Mouse (Mus musculus) CH12.LX (cell line): ENCODE data around the gene Ifit1bl1. TPM values are rescaled to one million over a fixed set of nuclear protein-coding genes. Genes with fewer than 3 reads are reported as not detected.
"Not testable (repeated sequence)": the region's sequence is repeated elsewhere in the genome, so short reads cannot be mapped to it uniquely, and the experiment has no call there.

Experiments used
- DNase-seq: peaks from one replicate; pipeline ENCODE4 v3.0.0-alpha.2; 2013; ENCODE audit errors: extremely low read depth
- H3K27ac ChIP-seq: 2 replicates; pipeline ENCODE4 v1.5.1; 2012; ENCODE audit warnings: low read depth, mild to moderate bottlenecking, control low read depth, moderate library complexity; ENCODE audit not compliant: insufficient read depth
- H3K27me3 ChIP-seq: replicated peaks from 2 replicates; pipeline ENCODE3; 2012; ENCODE audit warnings: inconsistent platforms
- H3K36me3 ChIP-seq, 2 experiments: replicated peaks in 1 of 2; 2 replicates each; pipeline versions ENCODE3 to v1.6.1; 2012; ENCODE audit warnings: inconsistent platforms in 1 of 2, low read length in 1 of 2, mild to moderate bottlenecking in 1 of 2, mixed read lengths in 1 of 2, moderate library complexity in 1 of 2; ENCODE audit not compliant: control insufficient read depth in 1 of 2, insufficient read depth in 1 of 2
- H3K4me1 ChIP-seq, 2 experiments: 2 replicates each; pipeline ENCODE4 v1.6.1; 2012; ENCODE audit warnings: inconsistent platforms in 1 of 2, moderate library complexity in 1 of 2; ENCODE audit not compliant: insufficient read depth in 2 of 2, control insufficient read depth in 1 of 2
- H3K4me2 ChIP-seq: 2 replicates; pipeline ENCODE4 v1.6.1; 2012; ENCODE audit warnings: low read depth, mild to moderate bottlenecking, control low read depth; ENCODE audit not compliant: poor library complexity, insufficient read depth, severe bottlenecking
- H3K4me3 ChIP-seq, 3 experiments: fragments of 150-350 bp in 1 of 3; sonication (generic) in 1 of 3; replicated peaks in 1 of 3; 2 replicates each; pipeline versions ENCODE3 to v1.5.1; 2011 to 2012; ENCODE audit warnings: low read depth in 2 of 3, low read length in 2 of 3, mild to moderate bottlenecking in 2 of 3, moderate library complexity in 2 of 3, control low read depth in 1 of 3, improper control_type of control experiment in 1 of 3, inconsistent platforms in 1 of 3, mixed read lengths in 1 of 3; ENCODE audit not compliant: poor library complexity in 1 of 3
- H3K79me2 ChIP-seq: replicated peaks from 2 replicates; pipeline ENCODE4 v1.6.1; 2012; ENCODE audit warnings: mild to moderate bottlenecking, moderate library complexity; ENCODE audit not compliant: control insufficient read depth, poor library complexity, insufficient read depth, severe bottlenecking; ENCODE audit errors: extremely low read depth
- H3K9ac ChIP-seq: 2 replicates; pipeline ENCODE4 v1.6.1; 2012; ENCODE audit warnings: low read depth, mild to moderate bottlenecking, control low read depth, moderate library complexity; ENCODE audit not compliant: insufficient read depth
- H3K9me3 ChIP-seq: replicated peaks from 2 replicates; pipeline ENCODE3; 2012; ENCODE audit warnings: low read length, inconsistent platforms, mixed read lengths
- BHLHE40 ChIP-seq: IDR thresholded peaks from 2 replicates; pipeline ENCODE4 v1.6.1; 2011; ENCODE audit warnings: mild to moderate bottlenecking, low read depth, low read length, improper control_type of control experiment
- CHD2 ChIP-seq: IDR thresholded peaks from 2 replicates; pipeline ENCODE4 v1.6.1; 2011; ENCODE audit warnings: low read length, improper control_type of control experiment
- CTCF ChIP-seq, 2 experiments: IDR thresholded peaks in 1 of 2; conservative IDR thresholded peaks in 1 of 2; 2 replicates each; pipeline ENCODE4 v1.5.1; 2011 to 2012; ENCODE audit warnings: low read depth in 2 of 2, low read length in 2 of 2, improper control_type of control experiment in 1 of 2, inconsistent platforms in 1 of 2, mild to moderate bottlenecking in 1 of 2, moderate library complexity in 1 of 2
- E2F4 ChIP-seq: IDR thresholded peaks from 2 replicates; pipeline ENCODE4 v1.6.1; 2011; ENCODE audit warnings: low read depth, low read length, improper control_type of control experiment; ENCODE audit not compliant: insufficient replicate concordance
- ELF1 ChIP-seq: IDR thresholded peaks from 2 replicates; pipeline ENCODE4 v1.6.1; 2014; ENCODE audit warnings: low read depth, mild to moderate bottlenecking, inconsistent platforms, low read length, improper control_type of control experiment
- EP300 ChIP-seq: IDR thresholded peaks from 2 replicates; pipeline ENCODE4 v1.6.1; 2011; ENCODE audit warnings: low read length, improper control_type of control experiment
- ETS1 ChIP-seq: conservative IDR thresholded peaks from 2 replicates; pipeline ENCODE4 v1.6.1; 2012; ENCODE audit warnings: low read depth, mild to moderate bottlenecking, inconsistent platforms, low read length, improper control_type of control experiment, moderate library complexity
- HCFC1 ChIP-seq: IDR thresholded peaks from 2 replicates; pipeline ENCODE4 v1.6.1; 2012; ENCODE audit warnings: low read depth, mild to moderate bottlenecking, inconsistent platforms, low read length, improper control_type of control experiment
- IRF4 ChIP-seq: IDR thresholded peaks from 2 replicates; pipeline ENCODE4 v1.6.1; 2014; ENCODE audit warnings: low read depth, mild to moderate bottlenecking, inconsistent platforms, low read length, improper control_type of control experiment
- JUND ChIP-seq: conservative IDR thresholded peaks from 2 replicates; pipeline ENCODE4 v1.6.1; 2011; ENCODE audit warnings: low read depth, low read length, improper control_type of control experiment
- MAFK ChIP-seq: IDR thresholded peaks from 2 replicates; pipeline ENCODE4 v1.6.1; 2011; ENCODE audit warnings: low read length, improper control_type of control experiment; ENCODE audit not compliant: insufficient replicate concordance
- MAZ ChIP-seq: IDR thresholded peaks from 2 replicates; pipeline ENCODE4 v1.6.1; 2012; ENCODE audit warnings: low read depth, mild to moderate bottlenecking, inconsistent platforms, low read length, improper control_type of control experiment, moderate library complexity
- MEF2A ChIP-seq: IDR thresholded peaks from 2 replicates; pipeline ENCODE4 v1.6.1; 2014; ENCODE audit warnings: low read depth, mild to moderate bottlenecking, inconsistent platforms, low read length, improper control_type of control experiment, borderline replicate concordance
- MXI1 ChIP-seq: IDR thresholded peaks from 2 replicates; pipeline ENCODE4 v1.6.1; 2011; ENCODE audit warnings: mild to moderate bottlenecking, low read depth, low read length, improper control_type of control experiment
- MYC ChIP-seq: IDR thresholded peaks from 2 replicates; pipeline ENCODE4 v1.6.1; 2011; ENCODE audit warnings: low read depth, mild to moderate bottlenecking, improper control_type of control experiment, low read length
- NELFE ChIP-seq: IDR thresholded peaks from 2 replicates; pipeline ENCODE4 v1.6.1; 2011; ENCODE audit warnings: low read depth, low read length, improper control_type of control experiment
- POLR2A ChIP-seq: IDR thresholded peaks from 2 replicates; pipeline ENCODE4 v1.6.1; 2011; ENCODE audit warnings: low read depth, mild to moderate bottlenecking, improper control_type of control experiment, low read length
- POLR2AphosphoS2 ChIP-seq: IDR thresholded peaks from 2 replicates; pipeline ENCODE4 v1.6.1; 2011; ENCODE audit warnings: low read depth, low read length, improper control_type of control experiment
- RAD21 ChIP-seq: IDR thresholded peaks from 2 replicates; pipeline ENCODE4 v1.6.1; 2011; ENCODE audit warnings: low read depth, mild to moderate bottlenecking, low read length, improper control_type of control experiment, moderate library complexity
- SMC3 ChIP-seq: IDR thresholded peaks from 2 replicates; pipeline ENCODE4 v1.6.1; 2011; ENCODE audit warnings: low read depth, low read length, improper control_type of control experiment
- TBP ChIP-seq: conservative IDR thresholded peaks from 2 replicates; pipeline ENCODE4 v1.6.1; 2011; ENCODE audit warnings: low read depth, low read length, improper control_type of control experiment
- TCF12 ChIP-seq: IDR thresholded peaks from 2 replicates; pipeline ENCODE4 v1.6.1; 2014; ENCODE audit warnings: low read depth, mild to moderate bottlenecking, inconsistent platforms, low read length, improper control_type of control experiment
- USF1 ChIP-seq: IDR thresholded peaks from 2 replicates; pipeline ENCODE4 v1.6.1; 2014; ENCODE audit warnings: low read depth, mild to moderate bottlenecking, inconsistent platforms, low read length, improper control_type of control experiment
- USF2 ChIP-seq: conservative IDR thresholded peaks from 2 replicates; pipeline ENCODE4 v1.6.1; 2011; ENCODE audit warnings: low read depth, low read length, improper control_type of control experiment
- ZC3H11A ChIP-seq: IDR thresholded peaks from 2 replicates; pipeline ENCODE4 v1.6.1; 2012; ENCODE audit warnings: low read depth, mild to moderate bottlenecking, inconsistent platforms, low read length, improper control_type of control experiment
- ZKSCAN1 ChIP-seq: IDR thresholded peaks from 2 replicates; pipeline ENCODE4 v1.6.1; 2012; ENCODE audit warnings: low read depth, inconsistent platforms, low read length, improper control_type of control experiment, borderline replicate concordance
- ZMIZ1 ChIP-seq: IDR thresholded peaks from 2 replicates; pipeline ENCODE4 v1.6.1; 2012; ENCODE audit warnings: low read depth, mild to moderate bottlenecking, inconsistent platforms, low read length, improper control_type of control experiment
- ZNF384 ChIP-seq: IDR thresholded peaks from 2 replicates; pipeline ENCODE4 v1.6.1; 2012; ENCODE audit warnings: low read depth, low read length, improper control_type of control experiment, inconsistent platforms
- dilution Hi-C: fragments of 300-500 bp; cut with MboI; formaldehyde crosslinking; loops from 2 replicates; pipeline ENCODE4 v1.14.3; 2020; ENCODE audit warnings: low sequenced_read_pairs; ENCODE audit not compliant: extremely low pct_unique_long_range_greater_than_20kb, extremely low pct_ligation_motif_present
- in situ Hi-C: fragments of 300-500 bp; cut with MboI; formaldehyde crosslinking; loops from 3 replicates; pipeline ENCODE4 v1.14.3; 2019; ENCODE audit warnings: low sequenced_read_pairs, low pct_ligation_motif_present, low pct_unique_long_range_greater_than_20kb, mixed read lengths
- polyA plus RNA-seq: library from polyadenylated mRNA; unstranded; fragments of >175 nt; gene quantifications from 2 replicates; pipeline ENCODE4 v1.2.1, GENCODE M21; 2012; ENCODE audit warnings: low read depth; ENCODE audit not compliant: insufficient read length
- total RNA-seq, 2 experiments: library from RNA; depleted of rRNA; stranded (reverse); fragments of 300-350 nt in 1 of 2; fragments of >200 nt in 1 of 2; gene quantifications; 2 replicates each; pipeline ENCODE4 v1.2.3; 2012 to 2014

The Ifit1bl1 gene
- total RNA-seq (2012; rRNA removed), result not detected in 2 replicates
- total RNA-seq (2014; rRNA removed), result 0.09 TPM in 1 of 2 replicates, not detected in the other
- polyA plus RNA-seq, result 0.15 and 0.26 TPM in 2 replicates

DNA sequence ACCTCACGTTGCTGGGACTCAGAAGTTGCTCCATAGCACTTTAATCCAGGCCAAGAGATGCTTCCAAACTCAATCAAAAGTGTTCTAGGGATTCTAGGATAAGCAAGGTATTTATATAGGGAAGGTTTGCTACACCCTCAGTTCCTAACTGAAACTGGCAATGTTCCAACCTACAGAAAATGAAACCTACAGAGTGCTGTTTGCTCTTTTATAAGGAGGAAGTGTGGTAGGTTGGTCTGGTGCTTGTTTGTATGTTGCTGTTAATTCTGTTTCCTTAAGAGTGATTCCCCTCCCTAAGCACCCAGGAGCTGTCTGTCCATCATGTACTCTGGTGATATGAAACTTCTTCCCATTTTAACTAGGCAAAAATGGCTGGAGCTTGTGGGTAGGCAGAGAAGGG is at the start of gene Ifit1bl1:
TSS of gene Ifit1bl1 (minus strand) at position 69 of the 400 bp plus-strand sequence.
- in situ Hi-C loops, result not testable (repeated sequence)

DNA sequence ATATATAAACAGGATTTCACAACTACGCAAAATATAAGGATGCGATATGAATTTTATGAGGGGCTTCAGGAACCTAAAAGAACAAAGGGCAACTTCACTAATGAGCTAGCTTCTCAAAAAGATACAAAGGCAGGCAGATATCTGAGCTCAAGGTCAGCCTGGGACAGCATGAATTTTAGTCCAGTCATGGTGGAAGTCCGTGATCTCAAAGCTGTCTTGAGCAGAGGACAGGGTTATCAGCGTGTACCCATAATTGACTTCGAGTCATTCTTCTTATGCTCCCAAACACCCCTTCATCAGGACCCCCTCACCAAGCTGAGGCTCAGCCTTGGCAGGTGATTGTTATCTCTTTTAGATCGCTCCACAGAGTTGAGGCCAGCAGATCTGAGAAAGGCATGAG is 49.2 kb upstream of the Ifit1bl1 start:
- in situ Hi-C loops, result no loop called here
- dilution Hi-C loops, result no loop called here

More for the DNA sequence above, at the start of gene Ifit1bl1:
- H3K4me3 ChIP-seq, DNase-seq, H3K4me2 ChIP-seq, H3K9ac ChIP-seq, H3K27ac ChIP-seq, H3K79me2 ChIP-seq, dilution Hi-C loops, H3K27me3 ChIP-seq, H3K36me3 ChIP-seq, H3K9me3 ChIP-seq: not testable (repeated sequence)
- H3K4me1 ChIP-seq, result peaks cover 0 to 10% of the 10 kb centered on the region in 2 experiments; a peak in 2 of 4 replicates

GRCm38 (mm10) chr19:34650276-34650675 is 48.5 kb upstream of the Ifit1bl1 start:
- no peaks in the 10 kb centered on the region for H3K36me3 ChIP-seq
- TF ChIP-seq MEF2A, result no peak
- TF ChIP-seq NELFE, result no peak
- TF ChIP-seq SMC3, result no peak
- TF ChIP-seq MAFK, result no peak
- no peak for TF ChIP-seq EP300
- TF ChIP-seq ETS1, result no peak
- TF ChIP-seq MAZ, result no peak
- TF ChIP-seq MXI1, result no peak
- no peak for TF ChIP-seq HCFC1
- no peak for TF ChIP-seq TCF12
- no peak for TF ChIP-seq POLR2A
- TF ChIP-seq USF2, result no peak
- no peak for TF ChIP-seq CTCF (conservative IDR thresholded peaks at IDR 0.05 in 1 of 2, IDR thresholded peaks at IDR 0.05 in 1 of 2; ENCODE audit: low read depth in 2 of 2, low read length in 2 of 2)
- TF ChIP-seq ZKSCAN1, result no peak
- no peak for TF ChIP-seq USF1
- no peak for TF ChIP-seq ZC3H11A
- no peak for TF ChIP-seq ZNF384
- no peak for TF ChIP-seq IRF4
- no peak overlapping the region for H3K4me3 ChIP-seq
- no peaks in the 10 kb centered on the region for H3K79me2 ChIP-seq
- H3K27me3 ChIP-seq, result no peaks in the 10 kb centered on the region
- no peak overlapping the region for H3K9ac ChIP-seq
- no peak overlapping the region for H3K4me2 ChIP-seq
- in situ Hi-C loops (no loop called here), dilution Hi-C loops (no loop called here)
- peaks cover 0 to 8% of the 10 kb centered on the region in 2 experiments; a peak in 1 of 4 replicates for H3K4me1 ChIP-seq
- no peaks in the 10 kb centered on the region for H3K9me3 ChIP-seq
- no peak overlapping the region for H3K27ac ChIP-seq
- DNase-seq, result no peak

More for the DNA sequence above, 49.2 kb upstream of the Ifit1bl1 start:
- no peak overlapping the region for H3K4me2 ChIP-seq
- no peaks in the 10 kb centered on the region for H3K9me3 ChIP-seq
- no peaks in the 10 kb centered on the region for H3K27me3 ChIP-seq
- TF ChIP-seq E2F4, result no peak
- no peak for TF ChIP-seq CHD2
- no peak for TF ChIP-seq TBP
- TF ChIP-seq IRF4, result no peak
- TF ChIP-seq ZMIZ1, result no peak
- TF ChIP-seq MYC, result no peak
- no peak for TF ChIP-seq MAFK
- no peak for TF ChIP-seq JUND
- TF ChIP-seq MEF2A, result no peak
- no peak for TF ChIP-seq ELF1
- TF ChIP-seq NELFE, result no peak
- no peak for TF ChIP-seq ETS1
- TF ChIP-seq HCFC1, result no peak
- no peak for TF ChIP-seq USF1
- no peak for TF ChIP-seq BHLHE40
- TF ChIP-seq RAD21, result no peak
- TF ChIP-seq POLR2AphosphoS2, result no peak
- no peaks in the 10 kb centered on the region for H3K79me2 ChIP-seq
- H3K36me3 ChIP-seq, result no peaks in the 10 kb centered on the region
- no peak overlapping the region for H3K4me3 ChIP-seq
- H3K4me1 ChIP-seq, result peaks cover 0 to 8% of the 10 kb centered on the region in 2 experiments; a peak in 1 of 4 replicates
- no peak overlapping the region for H3K27ac ChIP-seq
- DNase-seq, result no peak
- H3K9ac ChIP-seq, result no peak overlapping the region
